Mouse (Mus musculus) hindbrain, embryonic 14.5 days (tissue): Measurements from ENCODE around the gene Rab39. TPM values are rescaled to one million over a fixed set of nuclear protein-coding genes. Genes with fewer than 3 reads are reported as not detected.

Source experiments
- ATAC-seq: fragments of 200-750 bp; cut with Nextera tagmentation; 2 replicates; pipeline ENCODE4 v1.8.0; 2017; ENCODE audit warnings: moderate number of reproducible peaks, mild to moderate bottlenecking, moderate TSS enrichment, moderate library complexity; ENCODE audit not compliant: low FRiP score
- DNase-seq: peaks from one replicate; pipeline ENCODE4 v3.0.0-alpha.2; 2015; ENCODE audit warnings: low spot score
- H3K27ac ChIP-seq: fragments of 300-500 bp; sonication (generic); 2 replicates; pipeline ENCODE4 v1.5.1; 2014; ENCODE audit warnings: mild to moderate bottlenecking, moderate library complexity
- H3K27me3 ChIP-seq: fragments of 300-500 bp; sonication (generic); 2 replicates; pipeline ENCODE4 v1.6.1; 2014; ENCODE audit warnings: mild to moderate bottlenecking, low read length, mixed read lengths; ENCODE audit not compliant: control insufficient read depth, insufficient read depth
- H3K36me3 ChIP-seq: fragments of 300-500 bp; sonication (generic); replicated peaks from 2 replicates; pipeline ENCODE4 v1.6.1; 2014; ENCODE audit not compliant: control insufficient read depth, insufficient read depth
- H3K4me1 ChIP-seq: fragments of 300-500 bp; sonication (generic); replicated peaks from 2 replicates; pipeline ENCODE4 v1.6.1; 2014; ENCODE audit warnings: antibody characterized with exemption, low read length, mixed read lengths; ENCODE audit not compliant: control insufficient read depth, insufficient read depth
- H3K4me2 ChIP-seq: fragments of 300-500 bp; sonication (generic); replicated peaks from 2 replicates; pipeline ENCODE4 v1.6.1; 2014; ENCODE audit warnings: mild to moderate bottlenecking, moderate library complexity
- H3K4me3 ChIP-seq: fragments of 300-500 bp; sonication (generic); replicated peaks from 2 replicates; pipeline ENCODE4 v1.5.1; 2014; ENCODE audit warnings: mild to moderate bottlenecking, low read length
- H3K9ac ChIP-seq: fragments of 300-500 bp; sonication (generic); 2 replicates; pipeline ENCODE4 v1.6.1; 2014
- H3K9me3 ChIP-seq: fragments of 300-500 bp; sonication (generic); 2 replicates; pipeline ENCODE4 v1.6.1; 2016; ENCODE audit warnings: low read length; ENCODE audit not compliant: control insufficient read depth
- WGBS: fragments of 180-500 bp; shearing (Covaris S2); extraction: QIAGEN DNeasy Blood & Tissue Kit; methylation state at CpG from one replicate; pipeline ENCODE4 v1.1.7; 2014; 5-methylcytosine and 5-hydroxymethylcytosine counted together
- polyA plus RNA-seq: library from polyadenylated mRNA; unstranded; fragments of >200 nt; fragmentation: Nextera tagmentation; extraction: Ambion mirVana; gene quantifications from 2 replicates; pipeline ENCODE4 v1.2.1, GENCODE M21; 2014

Gene Rab39
- polyA plus RNA-seq = 3.1 and 3.2 TPM in 2 replicates

GRCm38 (mm10) chr9:53705992-53706696, at the start of gene Rab39:
Gene Rab39 (minus strand): TSS chr9:53706232.
- Histone ChIP-seq H3K4me1 (peaks cover 10% of the 10 kb centered on the region; the same call in 1 of the 2 replicates), H3K9ac (peak within 1 kb of the TSS; percentile 54), H3K36me3 (no peaks in the 10 kb centered on the region), H3K9me3 (no peaks in the 10 kb centered on the region), H3K27ac (peak within 1 kb of the TSS; percentile 1; the same call in 1 of the 2 replicates), H3K4me2 (peak within 1 kb of the TSS; percentile 73), H3K4me3 (peak within 1 kb of the TSS; percentile 60), H3K27me3 (no peaks in the 10 kb centered on the region)
- ATAC-seq = peak; percentile 97
- peak; percentile 81 for DNase-seq
- 1% methylated on average over 46 of the region's 49 CpGs for WGBS

- DNase-seq = no peak
Observed at GRCm38 (mm10) chr9:53754801-53755200, 48.8 kb upstream of the Rab39 start.

GRCm38 (mm10) chr9:53750899-53751298, 44.9 kb upstream of the Rab39 start:
- Histone ChIP-seq H3K27me3 (no peaks in the 10 kb centered on the region), H3K4me1 (no peaks in the 10 kb centered on the region), H3K4me3 (no peak overlapping the region), H3K27ac (no peak overlapping the region), H3K9ac (no peak overlapping the region), H3K36me3 (no peaks in the 10 kb centered on the region), H3K4me2 (no peak overlapping the region), H3K9me3 (no peaks in the 10 kb centered on the region)
- no peak for ATAC-seq
- 54% methylated on average over 5 of the region's 5 CpGs for WGBS
- DNase-seq = no peak

More at GRCm38 (mm10) chr9:53754801-53755200, 48.8 kb upstream of the Rab39 start:
- Histone ChIP-seq H3K4me2 (no peak overlapping the region), H3K4me1 (no peaks in the 10 kb centered on the region), H3K27me3 (0 out of 2 replicates have a peak, but pooled peaks cover 5% of the 10 kb centered on the region), H3K4me3 (no peak overlapping the region), H3K9ac (no peak overlapping the region), H3K9me3 (no peaks in the 10 kb centered on the region), H3K27ac (no peak overlapping the region), H3K36me3 (no peaks in the 10 kb centered on the region)
- ATAC-seq = no peak

- H3K27me3 ChIP-seq = no peaks in the 10 kb centered on the region
- no peak overlapping the region for H3K9ac ChIP-seq
- H3K27ac ChIP-seq = no peak overlapping the region
- ATAC-seq (no peak), DNase-seq (no peak)
- H3K4me2 ChIP-seq = no peak overlapping the region
- WGBS = 90% methylated on average over 13 of the region's 13 CpGs
- H3K4me1 ChIP-seq = no peaks in the 10 kb centered on the region
- H3K4me3 ChIP-seq = no peak overlapping the region
- H3K9me3 ChIP-seq = no peaks in the 10 kb centered on the region
- H3K36me3 ChIP-seq = no peaks in the 10 kb centered on the region
Observed at GRCm38 (mm10) chr9:53750411-53750810, 44.4 kb upstream of the Rab39 start.

GRCm38 (mm10) chr9:53740829-53741404, 34.9 kb upstream of the Rab39 start:
- Histone ChIP-seq H3K9ac (no peak overlapping the region), H3K36me3 (no peaks in the 10 kb centered on the region), H3K4me3 (no peak overlapping the region), H3K27ac (no peak overlapping the region), H3K9me3 (no peaks in the 10 kb centered on the region), H3K27me3 (no peaks in the 10 kb centered on the region), H3K4me2 (no peak overlapping the region), H3K4me1 (no peaks in the 10 kb centered on the region)
- 66% methylated on average over 3 of the region's 3 CpGs for WGBS
- ATAC-seq (no peak), DNase-seq (no peak)

- peak; percentile 16 for ATAC-seq
Observed at GRCm38 (mm10) chr9:53705491-53705991, 491 bp downstream of the Rab39 start.

GRCm38 (mm10) chr9:53702991-53703390, 3.0 kb downstream of the Rab39 start:
- Histone ChIP-seq H3K27ac (no peak overlapping the region), H3K4me1 (peaks cover 10% of the 10 kb centered on the region; the same call in 1 of the 2 replicates), H3K36me3 (no peaks in the 10 kb centered on the region), H3K27me3 (no peaks in the 10 kb centered on the region), H3K9ac (no peak overlapping the region), H3K4me3 (no peak overlapping the region), H3K9me3 (no peaks in the 10 kb centered on the region), H3K4me2 (no peak overlapping the region)
- WGBS = 94% methylated on average over 1 of the region's 1 CpGs
- no peak for DNase-seq
- ATAC-seq = no peak

More at GRCm38 (mm10) chr9:53705491-53705991, 491 bp downstream of the Rab39 start:
- peak; percentile 42 for DNase-seq
- Histone ChIP-seq H3K4me3 (peak overlapping the region; percentile 60), H3K27ac (peak overlapping the region; percentile 1; the same call in 1 of the 2 replicates), H3K4me1 (peaks cover 10% of the 10 kb centered on the region; the same call in 1 of the 2 replicates), H3K36me3 (no peaks in the 10 kb centered on the region), H3K9ac (peak overlapping the region; percentile 54), H3K27me3 (no peaks in the 10 kb centered on the region), H3K4me2 (peak overlapping the region; percentile 73), H3K9me3 (no peaks in the 10 kb centered on the region)
- WGBS = under 1% methylated on average over 28 of the region's 28 CpGs

GRCm38 (mm10) chr9:53700496-53700895, 5.5 kb downstream of the Rab39 start:
- no peak overlapping the region for H3K9ac ChIP-seq
- no peak overlapping the region for H3K4me3 ChIP-seq
- DNase-seq (no peak), ATAC-seq (no peak)
- WGBS = 86% methylated on average over 4 of the region's 4 CpGs
- H3K4me1 ChIP-seq = peaks cover 4% of the 10 kb centered on the region; the same call in 1 of the 2 replicates
- H3K4me2 ChIP-seq = no peak overlapping the region
- no peaks in the 10 kb centered on the region for H3K27me3 ChIP-seq
- H3K36me3 ChIP-seq = no peaks in the 10 kb centered on the region
- H3K9me3 ChIP-seq = no peaks in the 10 kb centered on the region
- H3K27ac ChIP-seq = no peak overlapping the region

GRCm38 (mm10) chr9:53695846-53696245, 10.2 kb downstream of the Rab39 start:
- H3K4me1 ChIP-seq = no peaks in the 10 kb centered on the region
- H3K9me3 ChIP-seq = no peaks in the 10 kb centered on the region
- no peaks in the 10 kb centered on the region for H3K36me3 ChIP-seq
- DNase-seq = no peak
- H3K27ac ChIP-seq = no peak overlapping the region
- H3K27me3 ChIP-seq = no peaks in the 10 kb centered on the region
- H3K4me2 ChIP-seq = no peak overlapping the region
- no peak overlapping the region for H3K9ac ChIP-seq
- no peak overlapping the region for H3K4me3 ChIP-seq
- ATAC-seq = no peak
- WGBS = 93% methylated on average over 5 of the region's 5 CpGs
